Mouse (Mus musculus): ENCODE results near the gene Ssbp3. TPM values are rescaled to one million over a fixed set of nuclear protein-coding genes. Genes with fewer than 3 reads are reported as not detected.

Gene Ssbp3
- total RNA-seq, 1 experiment: 42.6 TPM

DNA sequence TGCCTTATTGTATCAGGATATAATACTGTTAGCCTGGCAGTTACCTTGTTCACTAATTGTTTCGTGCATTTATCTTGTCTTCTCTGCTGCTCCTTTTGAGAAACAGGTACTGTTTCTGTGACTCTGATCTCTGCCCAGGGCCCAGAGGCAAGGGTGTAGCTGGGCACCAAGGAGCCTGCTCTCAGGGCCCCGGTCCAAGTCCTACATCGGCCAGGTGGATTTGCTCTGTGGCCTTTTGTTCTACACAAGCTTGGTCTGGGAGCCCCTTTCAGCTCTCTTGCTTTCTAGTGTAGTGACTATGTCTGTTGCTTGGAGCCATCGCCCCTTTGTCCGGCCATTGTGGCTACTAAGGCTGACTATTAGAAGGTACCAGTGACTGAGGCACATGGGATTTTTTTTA lies 82.6 kb downstream of the Ssbp3 start:
- Histone ChIP-seq H3K9ac (ENCODE audit: insufficient read depth, low read depth, low read length, poor library complexity, severe bottlenecking) (no peak overlapping the region), H3K36me3 (ENCODE audit: control insufficient read depth, insufficient read depth, low read length, poor library complexity, severe bottlenecking) (peaks cover 5% of the 10 kb centered on the region; the same call in 1 of the 2 replicates), H3K4me1 (ENCODE audit: control insufficient read depth in 2 of 2, insufficient read depth in 2 of 2, low read length in 2 of 2, poor library complexity in 1 of 2) (peaks cover 12 to 16% of the 10 kb centered on the region in 2 experiments), H3K27ac (ENCODE audit: insufficient read depth, low read depth, low read length, poor library complexity, severe bottlenecking) (no peak overlapping the region), H3K4me3 (ENCODE audit: insufficient read depth in 1 of 2, low read depth in 1 of 2, low read length in 2 of 2, poor library complexity in 1 of 2, severe bottlenecking in 1 of 2) (no peak overlapping the region), H3K9me3 (ENCODE audit: control insufficient read depth, insufficient read depth, low read depth, low read length) (no peaks in the 10 kb centered on the region)
- in situ Hi-C loops (cut with MboI; ENCODE audit: low sequenced_read_pairs in 2 of 2, unreplicated experiment in 2 of 2): no loop called here
- no peak for TF ChIP-seq CHD2 (IDR thresholded peaks at IDR 0.05; ENCODE audit: low read depth, low read length)
- TF ChIP-seq ZNF384 (IDR thresholded peaks at IDR 0.05; ENCODE audit: low read depth, low read length): no peak
- no peak for TF ChIP-seq MAFK (IDR thresholded peaks at IDR 0.05; ENCODE audit: insufficient read depth, low read depth, low read length)
- no peak for TF ChIP-seq HCFC1 (IDR thresholded peaks at IDR 0.05; ENCODE audit: borderline replicate concordance, insufficient read depth, low read length)
- TF ChIP-seq ZC3H11A (IDR thresholded peaks at IDR 0.05; ENCODE audit: borderline replicate concordance, low read depth, low read length): no peak
- no peak for DNase-seq (ENCODE audit: low read depth, low spot score)

DNA sequence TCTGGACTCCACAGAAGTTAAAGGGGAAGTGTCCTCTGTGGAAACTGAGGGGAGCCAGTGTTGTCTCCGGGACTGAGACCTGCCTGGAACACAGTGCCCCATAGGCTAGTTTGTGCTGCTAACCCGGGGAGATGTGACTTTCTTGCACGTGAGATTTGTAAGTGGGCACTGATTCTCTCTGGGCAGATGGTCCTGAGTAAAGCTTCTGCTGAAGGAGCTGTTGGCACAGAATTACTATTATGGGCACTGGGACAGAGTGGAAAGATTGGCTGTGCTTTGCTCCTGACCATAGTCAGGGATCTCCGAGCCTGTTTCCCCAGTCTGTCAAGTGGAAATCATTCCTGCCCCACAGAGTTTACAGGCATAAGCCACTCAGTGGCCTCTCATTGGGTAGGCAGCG lies 83.8 kb downstream of the Ssbp3 start:
- no peak overlapping the region for H3K9ac ChIP-seq (ENCODE audit: insufficient read depth, low read depth, low read length, poor library complexity, severe bottlenecking)

DNA sequence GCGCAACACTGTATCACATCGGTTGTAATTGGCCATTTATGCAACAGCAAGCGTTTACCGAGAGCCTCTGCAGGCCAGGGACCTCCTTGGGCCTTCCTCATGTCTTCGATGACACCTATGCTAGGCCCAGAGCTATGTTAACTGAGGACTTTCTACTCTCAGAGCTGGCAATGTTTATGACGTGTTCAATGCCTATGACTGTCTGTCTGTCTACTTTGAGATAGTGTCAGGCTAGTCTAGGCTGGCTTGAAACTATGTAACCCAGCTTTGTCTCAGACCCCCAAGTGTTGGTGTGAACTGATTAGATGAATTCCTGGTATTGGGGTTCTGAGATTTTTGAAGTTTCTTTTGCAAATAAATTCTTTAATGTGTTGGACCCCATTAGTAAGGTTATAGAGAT lies 84.6 kb downstream of the Ssbp3 start:
- Histone ChIP-seq H3K4me3 (ENCODE audit: insufficient read depth in 1 of 2, low read depth in 1 of 2, low read length in 2 of 2, poor library complexity in 1 of 2, severe bottlenecking in 1 of 2) (no peak overlapping the region), H3K27ac (ENCODE audit: insufficient read depth, low read depth, low read length, poor library complexity, severe bottlenecking) (no peak overlapping the region), H3K9me3 (ENCODE audit: control insufficient read depth, insufficient read depth, low read depth, low read length) (no peaks in the 10 kb centered on the region), H3K36me3 (ENCODE audit: control insufficient read depth, insufficient read depth, low read length, poor library complexity, severe bottlenecking) (peaks cover 5% of the 10 kb centered on the region; the same call in 1 of the 2 replicates), H3K4me1 (ENCODE audit: control insufficient read depth in 2 of 2, insufficient read depth in 2 of 2, low read length in 2 of 2, poor library complexity in 1 of 2) (peaks cover 0 to 2% of the 10 kb centered on the region in 2 experiments; a peak in 2 of 4 replicates), H3K9ac (ENCODE audit: insufficient read depth, low read depth, low read length, poor library complexity, severe bottlenecking) (no peak overlapping the region)
- TF ChIP-seq ZNF384 (IDR thresholded peaks at IDR 0.05; ENCODE audit: low read depth, low read length): no peak
- no peak for TF ChIP-seq CHD2 (IDR thresholded peaks at IDR 0.05; ENCODE audit: low read depth, low read length)
- DNase-seq (ENCODE audit: low read depth, low spot score): no peak
- in situ Hi-C loops (cut with MboI; ENCODE audit: low sequenced_read_pairs in 2 of 2, unreplicated experiment in 2 of 2): no loop called here

More for the DNA sequence above, 83.8 kb downstream of the Ssbp3 start:
- no peaks in the 10 kb centered on the region for H3K9me3 ChIP-seq (ENCODE audit: control insufficient read depth, insufficient read depth, low read depth, low read length)
- H3K4me1 ChIP-seq (ENCODE audit: control insufficient read depth in 2 of 2, insufficient read depth in 2 of 2, low read length in 2 of 2, poor library complexity in 1 of 2): peaks cover 3 to 6% of the 10 kb centered on the region in 2 experiments; a peak in 3 of 4 replicates
- no peak for DNase-seq (ENCODE audit: low read depth, low spot score)
- peaks cover 5% of the 10 kb centered on the region; the same call in 1 of the 2 replicates for H3K36me3 ChIP-seq (ENCODE audit: control insufficient read depth, insufficient read depth, low read length, poor library complexity, severe bottlenecking)
- TF ChIP-seq HCFC1 (IDR thresholded peaks at IDR 0.05; ENCODE audit: borderline replicate concordance, insufficient read depth, low read length) (no peak), ZNF384 (IDR thresholded peaks at IDR 0.05; ENCODE audit: low read depth, low read length) (no peak), CHD2 (IDR thresholded peaks at IDR 0.05; ENCODE audit: low read depth, low read length) (no peak), MAFK (IDR thresholded peaks at IDR 0.05; ENCODE audit: insufficient read depth, low read depth, low read length) (no peak), ZC3H11A (IDR thresholded peaks at IDR 0.05; ENCODE audit: borderline replicate concordance, low read depth, low read length) (no peak)
- no peak overlapping the region for H3K27ac ChIP-seq (ENCODE audit: insufficient read depth, low read depth, low read length, poor library complexity, severe bottlenecking)
- no peak overlapping the region for H3K4me3 ChIP-seq (ENCODE audit: insufficient read depth in 1 of 2, low read depth in 1 of 2, low read length in 2 of 2, poor library complexity in 1 of 2, severe bottlenecking in 1 of 2)
- in situ Hi-C loops (cut with MboI; ENCODE audit: low sequenced_read_pairs in 2 of 2, unreplicated experiment in 2 of 2): no loop called here

DNA sequence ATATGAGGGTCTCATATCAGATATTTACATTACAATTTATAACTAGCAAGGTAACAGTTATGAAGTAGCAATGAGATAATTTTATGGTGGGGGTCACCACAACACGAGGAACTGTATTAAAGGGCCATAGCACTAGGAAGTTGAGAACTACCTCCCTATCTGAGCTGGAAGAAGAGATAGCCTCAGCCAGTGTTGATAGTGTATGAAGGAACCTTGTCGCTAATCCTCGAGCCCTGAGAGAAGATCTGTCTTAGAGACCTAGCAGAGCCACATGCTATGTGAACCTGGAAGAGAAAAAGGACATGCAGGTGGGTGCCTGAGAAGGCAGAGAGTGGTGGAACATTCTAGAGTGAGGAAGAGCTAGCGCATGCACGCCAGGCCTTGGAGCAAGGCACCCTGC lies 85.0 kb downstream of the Ssbp3 start:
- Histone ChIP-seq H3K9ac (ENCODE audit: insufficient read depth, low read depth, low read length, poor library complexity, severe bottlenecking) (no peak overlapping the region), H3K4me3 (ENCODE audit: insufficient read depth in 1 of 2, low read depth in 1 of 2, low read length in 2 of 2, poor library complexity in 1 of 2, severe bottlenecking in 1 of 2) (no peak overlapping the region), H3K9me3 (ENCODE audit: control insufficient read depth, insufficient read depth, low read depth, low read length) (no peaks in the 10 kb centered on the region), H3K4me1 (ENCODE audit: control insufficient read depth in 2 of 2, insufficient read depth in 2 of 2, low read length in 2 of 2, poor library complexity in 1 of 2) (peaks cover 0 to 2% of the 10 kb centered on the region in 2 experiments; a peak in 2 of 4 replicates), H3K27ac (ENCODE audit: insufficient read depth, low read depth, low read length, poor library complexity, severe bottlenecking) (no peak overlapping the region), H3K36me3 (ENCODE audit: control insufficient read depth, insufficient read depth, low read length, poor library complexity, severe bottlenecking) (peaks cover 5% of the 10 kb centered on the region; the same call in 1 of the 2 replicates)
- DNase-seq (ENCODE audit: low read depth, low spot score): no peak
- TF ChIP-seq ZNF384 (IDR thresholded peaks at IDR 0.05; ENCODE audit: low read depth, low read length) (no peak), HCFC1 (IDR thresholded peaks at IDR 0.05; ENCODE audit: borderline replicate concordance, insufficient read depth, low read length) (no peak), ZC3H11A (IDR thresholded peaks at IDR 0.05; ENCODE audit: borderline replicate concordance, low read depth, low read length) (no peak), MAFK (IDR thresholded peaks at IDR 0.05; ENCODE audit: insufficient read depth, low read depth, low read length) (no peak), CHD2 (IDR thresholded peaks at IDR 0.05; ENCODE audit: low read depth, low read length) (no peak)
- in situ Hi-C loops (cut with MboI; ENCODE audit: low sequenced_read_pairs in 2 of 2, unreplicated experiment in 2 of 2): no loop called here

Data from ES-E14 (cell line).